Mouse (Mus musculus): Measurements from ENCODE around the gene Plekhf1. TPM values are rescaled to one million over a fixed set of nuclear protein-coding genes. Genes with fewer than 3 reads are reported as not detected.

Plekhf1 gene
- polyA plus RNA-seq, 1 experiment from 2014 or later: 4.5 TPM

DNA sequence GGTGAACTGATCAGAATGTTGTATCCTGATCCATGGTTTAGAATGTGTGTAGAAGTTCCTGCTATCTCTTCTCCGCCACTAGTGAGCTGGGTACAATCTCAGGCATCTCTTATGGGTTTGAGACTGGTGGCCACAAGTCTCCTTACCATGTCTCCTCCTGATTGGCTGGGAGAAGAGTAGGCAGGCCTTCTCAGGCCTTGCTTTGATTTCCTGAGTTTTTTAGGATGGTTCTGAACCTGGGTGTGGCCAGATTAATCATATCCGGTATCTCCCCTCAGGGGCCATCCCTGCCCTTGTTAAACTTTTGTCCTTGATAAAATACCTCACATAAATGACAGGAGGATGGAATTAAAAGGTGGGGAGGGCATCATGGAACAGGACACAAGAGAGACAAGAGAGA, 31.8 kb upstream of the Plekhf1 start:
- Histone ChIP-seq H3K4me2 (no peak overlapping the region), H3K4me1 (ENCODE audit: insufficient read depth) (no peaks in the 10 kb centered on the region), H3K36me3 (ENCODE audit: insufficient read depth) (peaks cover 39% of the 10 kb centered on the region), H3K27me3 (ENCODE audit: insufficient read depth, low read length) (no peaks in the 10 kb centered on the region), H3K9ac (no peak overlapping the region), H3K27ac (ENCODE audit: low read depth) (no peak overlapping the region), H3K9me3 (ENCODE audit: low read depth, low read length) (no peaks in the 10 kb centered on the region), H3K4me3 (ENCODE audit: low read depth, low read length) (no peak overlapping the region)
- ATAC-seq (ENCODE audit: insufficient read depth): no peak
- no peak for DNase-seq
- 81% methylated on average over 2 of the region's 2 CpGs for WGBS
- TF ChIP-seq CTCF (IDR thresholded peaks at IDR 0.05; ENCODE audit: low read depth): no peak

DNA sequence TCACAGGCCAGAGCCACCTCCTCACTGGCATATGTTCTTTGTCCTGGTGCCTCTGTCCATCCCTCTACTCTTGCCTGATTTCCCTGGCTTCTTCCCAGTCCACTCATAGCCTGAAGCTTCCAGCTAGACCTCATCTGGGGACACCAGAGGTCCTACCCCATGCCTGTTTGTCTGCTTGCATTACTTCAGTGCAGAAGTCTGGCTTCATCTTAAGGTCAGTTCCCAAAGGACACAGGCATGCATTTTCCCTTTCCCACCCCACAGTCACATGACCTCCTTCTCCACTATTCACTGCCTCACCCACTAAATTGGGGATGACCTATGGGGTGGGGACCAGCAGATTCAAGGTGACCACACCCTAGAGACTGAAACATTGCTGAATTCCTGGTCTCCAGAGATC, 25.6 kb upstream of the Plekhf1 start:
- TF ChIP-seq CTCF (IDR thresholded peaks at IDR 0.05; ENCODE audit: low read depth): no peak

DNA sequence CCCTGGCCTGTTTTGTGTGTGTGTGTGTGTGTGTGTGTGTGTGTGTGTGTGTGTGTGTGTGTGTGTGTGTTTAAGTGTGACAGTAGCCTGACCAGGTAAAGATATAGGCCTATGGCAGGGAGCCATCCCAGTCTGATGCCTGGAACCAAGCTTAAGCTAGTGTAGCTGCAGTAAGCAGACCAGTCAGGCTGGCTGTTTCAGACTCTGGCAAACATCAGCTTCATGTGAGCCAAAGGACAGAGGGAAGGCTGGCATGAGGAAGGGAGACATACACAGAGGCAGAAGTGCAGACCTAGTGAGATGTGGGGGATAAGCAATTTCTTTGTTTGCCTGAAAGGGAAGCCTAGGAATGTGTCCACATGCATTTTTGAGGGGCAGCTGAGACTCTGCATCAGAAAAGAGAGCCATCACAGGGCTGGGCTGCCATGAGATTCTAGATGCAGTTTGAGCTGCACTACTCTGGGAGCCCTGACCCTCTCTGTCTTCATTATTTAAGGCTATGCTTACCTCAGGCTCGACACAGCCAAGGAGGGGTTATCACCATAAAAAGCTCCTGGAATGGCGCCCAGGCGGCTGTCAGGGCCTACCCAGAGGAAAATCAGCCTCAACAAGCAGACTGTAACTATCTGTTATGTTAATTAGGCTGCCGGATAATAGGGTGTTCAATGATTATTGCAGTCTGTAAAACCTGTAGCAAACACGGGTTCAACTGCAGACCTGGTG, 23.8 kb upstream of the Plekhf1 start:
- TF ChIP-seq CTCF (IDR thresholded peaks at IDR 0.05; ENCODE audit: low read depth): no peak
- ATAC-seq (ENCODE audit: insufficient read depth) (peak; percentile 44; the same call in 1 of the 2 replicates), DNase-seq (peak; percentile 62)
- Histone ChIP-seq H3K36me3 (ENCODE audit: insufficient read depth) (no peaks in the 10 kb centered on the region), H3K9me3 (ENCODE audit: low read depth, low read length) (no peaks in the 10 kb centered on the region), H3K27me3 (ENCODE audit: insufficient read depth, low read length) (no peaks in the 10 kb centered on the region), H3K9ac (no peak overlapping the region), H3K4me1 (ENCODE audit: insufficient read depth) (no peaks in the 10 kb centered on the region), H3K4me3 (ENCODE audit: low read depth, low read length) (no peak overlapping the region), H3K27ac (ENCODE audit: low read depth) (no peak overlapping the region), H3K4me2 (no peak overlapping the region)
- WGBS: 33% methylated on average over 5 of the region's 5 CpGs

More for the DNA sequence above, 25.6 kb upstream of the Plekhf1 start:
- ATAC-seq (ENCODE audit: insufficient read depth) (no peak), DNase-seq (no peak)
- Histone ChIP-seq H3K9me3 (ENCODE audit: low read depth, low read length) (no peaks in the 10 kb centered on the region), H3K9ac (no peak overlapping the region), H3K36me3 (ENCODE audit: insufficient read depth) (no peaks in the 10 kb centered on the region), H3K27me3 (ENCODE audit: insufficient read depth, low read length) (no peaks in the 10 kb centered on the region), H3K4me1 (ENCODE audit: insufficient read depth) (no peaks in the 10 kb centered on the region), H3K27ac (ENCODE audit: low read depth) (no peak overlapping the region), H3K4me2 (no peak overlapping the region), H3K4me3 (ENCODE audit: low read depth, low read length) (no peak overlapping the region)

DNA sequence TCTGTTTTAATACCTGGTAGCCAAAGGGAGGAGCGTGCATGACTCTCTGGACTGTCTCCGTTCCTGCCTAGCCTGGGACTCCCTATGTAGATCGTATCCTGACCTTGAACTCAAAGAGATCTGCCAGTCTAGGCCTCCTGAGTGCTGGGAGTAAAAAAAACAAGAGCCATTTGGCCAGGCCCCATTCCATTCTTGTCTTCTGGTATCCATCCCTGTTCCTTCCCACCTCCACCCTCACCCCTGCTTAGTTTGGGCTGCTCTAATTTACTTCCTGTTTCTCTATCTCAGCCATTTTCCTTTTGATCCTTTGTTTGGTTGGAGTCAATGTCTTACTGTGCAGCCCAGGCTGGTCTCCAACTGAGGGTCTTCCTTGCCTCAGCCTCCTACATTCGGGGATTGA, 14.6 kb upstream of the Plekhf1 start:
- TF ChIP-seq CTCF (IDR thresholded peaks at IDR 0.05; ENCODE audit: low read depth): no peak
- no peaks in the 10 kb centered on the region for H3K27me3 ChIP-seq (ENCODE audit: insufficient read depth, low read length)
- no peak overlapping the region for H3K4me3 ChIP-seq (ENCODE audit: low read depth, low read length)
- DNase-seq (no peak), ATAC-seq (ENCODE audit: insufficient read depth) (no peak)
- H3K36me3 ChIP-seq (ENCODE audit: insufficient read depth): no peaks in the 10 kb centered on the region
- no peaks in the 10 kb centered on the region for H3K9me3 ChIP-seq (ENCODE audit: low read depth, low read length)
- WGBS: 70% methylated on average over 4 of the region's 4 CpGs
- H3K27ac ChIP-seq (ENCODE audit: low read depth): no peak overlapping the region
- H3K9ac ChIP-seq: no peak overlapping the region
- H3K4me2 ChIP-seq: no peak overlapping the region
- H3K4me1 ChIP-seq (ENCODE audit: insufficient read depth): no peaks in the 10 kb centered on the region

DNA sequence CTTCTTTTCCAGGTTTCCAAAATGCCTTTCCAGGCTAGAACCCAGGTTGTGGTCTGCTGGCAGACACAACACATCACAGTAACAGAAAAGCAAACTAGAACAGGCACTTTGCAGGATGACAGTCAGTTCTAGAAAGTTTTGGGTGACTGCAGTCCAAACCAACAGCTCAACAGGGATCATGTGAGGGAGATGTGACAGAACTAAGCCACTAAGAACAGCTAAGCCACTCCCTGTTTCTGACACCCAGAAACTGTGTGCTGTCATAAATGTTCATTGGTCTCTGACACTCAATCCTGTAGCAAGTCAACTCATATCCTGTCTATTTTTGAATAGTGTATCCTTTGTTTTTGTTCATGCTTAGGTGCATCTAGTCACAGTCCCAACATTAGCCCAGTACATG, 9.3 kb upstream of the Plekhf1 start:
- H3K9ac ChIP-seq: no peak overlapping the region
- H3K27me3 ChIP-seq (ENCODE audit: insufficient read depth, low read length): no peaks in the 10 kb centered on the region
- H3K27ac ChIP-seq (ENCODE audit: low read depth): no peak overlapping the region
- no peaks in the 10 kb centered on the region for H3K4me1 ChIP-seq (ENCODE audit: insufficient read depth)
- TF ChIP-seq CTCF (IDR thresholded peaks at IDR 0.05; ENCODE audit: low read depth): no peak
- ATAC-seq (ENCODE audit: insufficient read depth) (no peak), DNase-seq (no peak)
- H3K36me3 ChIP-seq (ENCODE audit: insufficient read depth): no peaks in the 10 kb centered on the region
- H3K4me3 ChIP-seq (ENCODE audit: low read depth, low read length): no peak overlapping the region
- H3K4me2 ChIP-seq: no peak overlapping the region
- H3K9me3 ChIP-seq (ENCODE audit: low read depth, low read length): no peaks in the 10 kb centered on the region

DNA sequence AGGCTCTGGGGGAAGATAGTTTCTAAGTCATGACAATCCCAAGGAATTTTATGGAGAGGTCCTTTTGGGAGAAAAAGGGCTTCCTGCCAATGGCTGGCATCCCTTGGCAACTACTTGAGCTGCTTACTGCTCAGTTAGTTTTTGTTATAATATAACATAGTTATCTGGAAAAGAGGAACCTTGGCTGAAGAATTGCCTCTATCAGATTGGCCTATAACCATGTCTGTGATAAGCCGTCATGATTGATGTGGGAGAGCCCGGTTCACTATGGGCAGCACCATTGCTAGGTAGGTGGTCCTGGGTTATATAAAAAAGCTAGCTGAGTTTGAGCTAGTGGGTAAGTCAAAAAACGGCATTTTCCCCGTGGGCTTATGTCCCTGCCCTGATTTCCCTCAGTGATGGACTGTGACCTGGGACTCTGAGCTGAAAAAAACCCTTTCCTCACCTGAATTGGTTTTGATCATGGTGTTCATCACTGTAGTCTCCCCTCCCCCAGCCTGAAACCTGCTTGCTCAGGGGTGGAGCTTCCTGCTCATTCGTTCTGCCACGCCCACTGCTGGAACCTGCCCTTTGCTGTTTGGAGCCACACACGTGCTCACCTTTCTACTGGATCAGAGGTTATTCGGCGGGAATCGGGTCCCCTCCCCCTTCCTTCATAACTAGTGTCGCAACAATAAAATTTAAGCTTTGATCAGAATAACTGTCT, 8.7 kb upstream of the Plekhf1 start:
- no peak for DNase-seq
- 35% methylated on average over 11 of the region's 11 CpGs for WGBS

DNA sequence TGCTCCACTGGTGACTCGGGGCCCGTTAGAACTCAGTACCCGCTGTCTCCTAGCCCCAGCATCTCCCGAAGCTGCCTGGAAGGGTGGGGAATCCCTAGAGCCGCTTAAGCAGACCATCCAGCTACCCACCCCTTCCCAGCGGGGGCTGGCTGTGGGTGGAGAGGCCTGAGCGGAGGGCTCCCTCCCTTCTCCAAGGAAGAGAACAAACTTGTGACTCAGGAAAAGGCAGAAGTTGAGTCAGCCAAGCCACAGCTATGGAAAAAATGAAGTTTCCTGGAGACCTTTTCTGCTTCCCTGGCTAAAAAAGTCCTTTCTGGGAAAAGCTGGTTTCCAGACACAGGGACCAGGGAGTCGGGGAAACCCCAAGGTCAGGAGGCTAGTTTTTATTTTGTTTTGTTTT, 2.5 kb upstream of the Plekhf1 start:
- Histone ChIP-seq H3K27me3 (ENCODE audit: insufficient read depth, low read length) (0 out of 2 replicates have a peak, but pooled peaks cover 3% of the 10 kb centered on the region), H3K9me3 (ENCODE audit: low read depth, low read length) (no peaks in the 10 kb centered on the region), H3K27ac (ENCODE audit: low read depth) (no peak overlapping the region; the same call in 1 of the 2 replicates), H3K9ac (no peak overlapping the region), H3K36me3 (ENCODE audit: insufficient read depth) (no peaks in the 10 kb centered on the region), H3K4me3 (ENCODE audit: low read depth, low read length) (no peak overlapping the region), H3K4me1 (ENCODE audit: insufficient read depth) (0 out of 2 replicates have a peak, but pooled peaks cover 2% of the 10 kb centered on the region), H3K4me2 (no peak overlapping the region)
- WGBS: 17% methylated on average over 8 of the region's 8 CpGs
- DNase-seq: peak; percentile 25
- no peak for ATAC-seq (ENCODE audit: insufficient read depth)
- no peak for TF ChIP-seq CTCF (IDR thresholded peaks at IDR 0.05; ENCODE audit: low read depth)

More for the DNA sequence above, 8.7 kb upstream of the Plekhf1 start:
- no peak overlapping the region for H3K9ac ChIP-seq
- H3K27me3 ChIP-seq (ENCODE audit: insufficient read depth, low read length): no peaks in the 10 kb centered on the region
- no peak overlapping the region for H3K27ac ChIP-seq (ENCODE audit: low read depth)
- H3K4me3 ChIP-seq (ENCODE audit: low read depth, low read length): no peak overlapping the region
- TF ChIP-seq CTCF (IDR thresholded peaks at IDR 0.05; ENCODE audit: low read depth): no peak
- no peak for ATAC-seq (ENCODE audit: insufficient read depth)
- no peaks in the 10 kb centered on the region for H3K9me3 ChIP-seq (ENCODE audit: low read depth, low read length)
- H3K4me2 ChIP-seq: no peak overlapping the region
- H3K4me1 ChIP-seq (ENCODE audit: insufficient read depth): no peaks in the 10 kb centered on the region
- no peaks in the 10 kb centered on the region for H3K36me3 ChIP-seq (ENCODE audit: insufficient read depth)

All from lung, embryonic 14.5 days (tissue).